Mouse (Mus musculus): Measurements from ENCODE around the gene Ppp1r1c.

The Ppp1r1c gene

DNA sequence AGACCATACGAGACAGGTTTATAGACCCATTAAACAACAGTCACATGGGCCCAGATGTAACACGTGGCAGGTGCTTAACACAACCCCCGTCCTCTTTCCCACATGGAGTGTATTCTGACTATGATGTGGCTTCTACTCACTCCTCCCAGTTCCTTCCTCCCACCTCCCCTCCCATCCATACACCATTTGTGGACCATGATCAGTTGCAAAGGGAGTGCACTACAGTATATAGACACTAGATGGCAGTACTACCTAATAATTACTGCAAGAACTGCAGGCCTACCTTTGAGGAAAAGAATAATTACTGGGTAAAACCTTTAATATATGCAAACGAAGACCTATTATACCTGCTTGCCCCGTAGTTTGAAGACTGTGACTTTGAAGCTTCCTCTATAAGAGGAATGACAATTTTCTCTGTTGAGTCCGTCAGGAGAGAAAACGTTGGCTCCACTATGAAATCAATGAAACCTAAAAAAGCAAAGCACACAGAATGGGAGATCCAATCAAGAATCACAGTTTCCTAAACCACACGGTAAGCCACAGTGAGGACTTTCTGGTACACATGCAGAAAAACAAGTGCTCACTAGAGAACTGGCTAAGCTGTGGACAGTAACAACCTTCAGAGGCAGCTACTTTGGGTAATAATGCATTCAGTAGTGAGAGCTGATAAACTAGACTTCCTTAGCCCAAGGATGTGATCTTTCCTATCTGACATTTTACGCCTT lies 157.9 kb downstream of the Ppp1r1c start:
- 29% methylated on average over 9 of the region's 9 CpGs for WGBS

Measured in cerebral cortex, adult 2 months (tissue).